Mouse (Mus musculus): ENCODE measurements around the gene Cdnf.
A peak's percentile ranks its signal among the peaks of the same experiment; 100 is the strongest.

DNA sequence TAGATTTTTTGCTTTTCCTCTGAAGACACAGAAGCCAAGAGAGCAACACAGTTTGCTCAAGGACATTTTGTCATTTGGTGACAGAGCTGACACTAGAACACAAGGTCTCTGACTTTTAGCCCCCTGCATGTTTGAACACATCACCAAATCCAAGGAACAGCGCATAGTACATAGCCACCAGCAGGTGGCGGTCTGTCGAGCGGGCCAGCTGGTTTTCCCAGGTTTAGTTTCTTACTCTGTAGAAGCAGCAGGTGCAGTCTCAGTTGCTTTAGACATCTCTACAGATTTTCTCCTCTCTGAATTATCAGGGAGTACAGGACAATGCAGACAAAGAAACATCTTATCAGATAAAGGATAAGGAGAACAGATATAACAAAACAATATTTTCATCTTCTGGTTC, 33.8 kb downstream of the Cdnf start:
- TF ChIP-seq ELF1 (IDR thresholded peaks at IDR 0.05; ENCODE audit: low read depth, low read length) (no peak), CTCF (IDR thresholded peaks at IDR 0.05 in 2 of 3, conservative IDR thresholded peaks at IDR 0.05 in 1 of 3; ENCODE audit: control insufficient read depth in 1 of 3, insufficient read depth in 1 of 3, low read depth in 2 of 3, low read length in 3 of 3, poor library complexity in 1 of 3, severe bottlenecking in 1 of 3) (peak; percentile 77 to 93 (median 92)), CHD2 (IDR thresholded peaks at IDR 0.05; ENCODE audit: low read length) (no peak), ETS1 (IDR thresholded peaks at IDR 0.05; ENCODE audit: low read depth, low read length) (no peak), EP300 (IDR thresholded peaks at IDR 0.05; ENCODE audit: low read depth in 1 of 2, low read length in 2 of 2) (no peak)

Data from MEL (cell line).